Mouse (Mus musculus): ENCODE results near the gene Dnajc5.

Dnajc5 gene

GRCm38 (mm10) chr2:181589011-181589731 lies 68.9 kb downstream of the Dnajc5 start:
- DNase-seq (ENCODE audit: extremely low spot score): no peak

- no peak for DNase-seq (ENCODE audit: extremely low spot score)
Observed at GRCm38 (mm10) chr2:181589732-181590105, 69.4 kb downstream of the Dnajc5 start.

GRCm38 (mm10) chr2:181590471-181590870 lies 70.2 kb downstream of the Dnajc5 start:
- DNase-seq (ENCODE audit: extremely low spot score): no peak

- DNase-seq (ENCODE audit: extremely low spot score): no peak
Observed at GRCm38 (mm10) chr2:181591528-181592085, 71.3 kb downstream of the Dnajc5 start, which contains the start of gene Prpf6. Prpf6 (plus strand) TSS chr2:181591868.

- DNase-seq (ENCODE audit: extremely low spot score): peak; percentile 81
Observed at GRCm38 (mm10) chr2:181592231-181593041, 72.2 kb downstream of the Dnajc5 start, which contains the start of gene Zfp512b. Zfp512b (minus strand) TSS chr2:181592803.

- DNase-seq (ENCODE audit: extremely low spot score): no peak
Observed at GRCm38 (mm10) chr2:181593042-181593421, 72.7 kb downstream of the Dnajc5 start.

- DNase-seq (ENCODE audit: extremely low spot score): no peak
Observed at GRCm38 (mm10) chr2:181593937-181594336, 73.7 kb downstream of the Dnajc5 start.

- no peak for DNase-seq (ENCODE audit: extremely low spot score)
Observed at GRCm38 (mm10) chr2:181594946-181595696, 74.8 kb downstream of the Dnajc5 start.

GRCm38 (mm10) chr2:181596221-181596960 lies 76.1 kb downstream of the Dnajc5 start:
- DNase-seq (ENCODE audit: extremely low spot score): no peak

GRCm38 (mm10) chr2:181597378-181598061 lies 77.2 kb downstream of the Dnajc5 start:
- DNase-seq (ENCODE audit: extremely low spot score): no peak

GRCm38 (mm10) chr2:181598454-181599351 lies 78.4 kb downstream of the Dnajc5 start, which contains the start of gene Samd10:
Samd10 (minus strand) TSS chr2:181599212.
- DNase-seq (ENCODE audit: extremely low spot score): peak; percentile 53

- DNase-seq (ENCODE audit: extremely low spot score): no peak
Observed at GRCm38 (mm10) chr2:181600226-181600758, 80.0 kb downstream of the Dnajc5 start.

GRCm38 (mm10) chr2:181600828-181601750 lies 80.8 kb downstream of the Dnajc5 start:
- peak; percentile 96 for DNase-seq (ENCODE audit: extremely low spot score)

GRCm38 (mm10) chr2:181601751-181602145 lies 81.5 kb downstream of the Dnajc5 start:
- no peak for DNase-seq (ENCODE audit: extremely low spot score)

- no peak for DNase-seq (ENCODE audit: extremely low spot score)
Observed at GRCm38 (mm10) chr2:181602367-181602766, 82.1 kb downstream of the Dnajc5 start.
